Mouse (Mus musculus): ENCODE measurements around the gene Gm21773. TPM values are rescaled to one million over a fixed set of nuclear protein-coding genes. Genes with fewer than 3 reads are reported as not detected.
"Not testable (repeated sequence)": the region's sequence is repeated elsewhere in the genome, so short reads cannot be mapped to it uniquely, and the experiment has no call there.

Gm21773 gene
- polyA plus RNA-seq (2015; fragmentation: Nextera tagmentation; extraction: Ambion mirVana), result not detected in 2 replicates

DNA sequence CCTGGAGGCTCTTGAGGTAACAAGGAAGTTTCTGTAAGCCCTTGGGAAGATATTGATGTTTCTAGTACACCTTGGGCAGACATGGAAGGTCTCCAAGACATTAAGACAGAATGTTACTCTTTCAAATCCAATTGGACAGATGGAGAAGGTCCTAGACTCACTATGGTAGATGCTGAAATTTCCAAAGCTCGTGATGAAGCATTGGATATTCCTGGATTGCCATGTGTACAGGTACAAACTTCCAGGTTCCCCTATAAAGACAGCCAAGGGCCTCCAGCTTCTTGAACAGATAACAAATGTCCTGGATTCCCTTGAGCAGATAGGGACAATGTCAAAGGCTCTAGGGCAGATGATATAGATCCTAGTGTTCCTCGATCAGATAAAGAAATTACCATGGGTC lies at the start of gene Gm21773:
Gene Gm21773, minus strand, starts transcription at position 101 of the 400 bp plus-strand sequence.
- ATAC-seq; H3K9me3 ChIP-seq (ENCODE audit: low read length); DNase-seq (ENCODE audit: low spot score); H3K27ac ChIP-seq (ENCODE audit: low read length); H3K9ac ChIP-seq (replicated peaks; ENCODE audit: low read depth); H3K36me3 ChIP-seq (ENCODE audit: insufficient read depth, low read length); H3K4me3 ChIP-seq (ENCODE audit: low read depth, low read length); H3K4me1 ChIP-seq (ENCODE audit: insufficient read depth, low read depth, low read length); H3K27me3 ChIP-seq (replicated peaks; ENCODE audit: insufficient read depth, low read length); H3K4me2 ChIP-seq (replicated peaks; ENCODE audit: low read depth, low read length): not testable (repeated sequence)
- WGBS, result no CpG with 5 or more reads among the region's 2 CpGs

All from lung, postnatal 0 days (tissue).